ENCODE assay signal across 7 mouse cellular contexts in genomic region chr2:4153131-4153631, GRCm38 (mm10).
DNase-seq lines count a peak whose midpoint lies in the region; ATAC-seq and TF ChIP-seq lines count a peak whose summit lies in the region.

No protein-coding gene starts in this region.

- no peak for TF ChIP-seq POLR2A in liver, adult 2 months (IDR thresholded peaks at IDR 0.05; ENCODE audit: extremely low read depth, insufficient read depth, low read length)

- H3K4me1 ChIP-seq in forebrain, postnatal 0 days (ENCODE audit: insufficient read depth) = peaks cover 22% of the 10 kb centered on the region
- H3K4me1 ChIP-seq in intestine, embryonic 15.5 days (replicated peaks) = no peaks in the 10 kb centered on the region
- H3K4me1 ChIP-seq in liver, adult 2 months (ENCODE audit: control insufficient read depth, insufficient read depth, low read length) = peaks cover 15% of the 10 kb centered on the region

- H3K4me3 ChIP-seq in forebrain, postnatal 0 days (ENCODE audit: low read depth, low read length) = peak overlapping the region; percentile 47
- peak overlapping the region; percentile 41 for H3K4me3 ChIP-seq in intestine, embryonic 15.5 days (replicated peaks)
- H3K4me3 ChIP-seq in liver, adult 2 months (ENCODE audit: insufficient read depth, low read depth, low read length) = peak overlapping the region; percentile 15; the same call in 1 of the 2 replicates

- H3K79me2 ChIP-seq in liver, adult 2 months (ENCODE audit: control insufficient read depth, insufficient read depth, low read length) = no peaks in the 10 kb centered on the region

- under 1% methylated on average over 16 of the region's 16 CpGs for WGBS in forebrain, postnatal 0 days
- 6% methylated on average over 16 of the region's 16 CpGs for WGBS in intestine, embryonic 15.5 days
- 7% methylated on average over 16 of the region's 16 CpGs for WGBS in liver, adult 2 months

- ATAC-seq in forebrain, postnatal 0 days = peak; percentile 70
- ATAC-seq in intestine, embryonic 15.5 days = peak; percentile 65; the same call in 1 of the 2 replicates
- no peak for ATAC-seq in megakaryocyte-erythroid progenitor cell, adult 5-6 weeks (replicated peaks; ENCODE audit: low FRiP score, low TSS enrichment, poor library complexity, severe bottlenecking)

- DNase-seq in ZHBTc4 (ENCODE audit: low read depth, low spot score) = peak; percentile 17
- peak; percentile 52 for DNase-seq in adrenal gland, postnatal 14 days
- DNase-seq in forebrain, postnatal 0 days = peak; percentile 77
- peak; percentile 52 for DNase-seq in liver, adult 2 months (ENCODE audit: extremely low read depth, low read depth, low spot score)
- peak; percentile 88 for DNase-seq in retina, embryonic 14.5 days (ENCODE audit: low spot score)

- peak overlapping the region; percentile 78 for H3K4me2 ChIP-seq in forebrain, postnatal 0 days (ENCODE audit: low read depth)
- peak overlapping the region; percentile 82 for H3K4me2 ChIP-seq in intestine, embryonic 15.5 days (replicated peaks)

- no peaks in the 10 kb centered on the region for H3K27me3 ChIP-seq in forebrain, postnatal 0 days (ENCODE audit: insufficient read depth, low read length)
- H3K27me3 ChIP-seq in intestine, embryonic 15.5 days (replicated peaks) = no peaks in the 10 kb centered on the region
- H3K27me3 ChIP-seq in liver, adult 2 months (ENCODE audit: control insufficient read depth, insufficient read depth, low read length) = no peaks in the 10 kb centered on the region

- H3K36me3 ChIP-seq in forebrain, postnatal 0 days (ENCODE audit: insufficient read depth) = no peaks in the 10 kb centered on the region
- no peaks in the 10 kb centered on the region for H3K36me3 ChIP-seq in intestine, embryonic 15.5 days
- no peaks in the 10 kb centered on the region for H3K36me3 ChIP-seq in liver, adult 2 months (ENCODE audit: control insufficient read depth, insufficient read depth, low read length)

- H3K27ac ChIP-seq in forebrain, postnatal 0 days (ENCODE audit: low read depth, low read length) = peak overlapping the region; percentile 82
- 0 out of 2 replicates have a peak overlapping the region, but pooled peaks have one; percentile 6 for H3K27ac ChIP-seq in intestine, embryonic 15.5 days
- H3K27ac ChIP-seq in liver, adult 2 months (replicated peaks; ENCODE audit: insufficient read depth, low read depth, low read length) = no peak overlapping the region

- TF ChIP-seq CTCF in forebrain, postnatal 0 days (IDR thresholded peaks at IDR 0.05; ENCODE audit: low read depth) = no peak
- no peak for TF ChIP-seq CTCF in liver, adult 2 months (IDR thresholded peaks at IDR 0.05; ENCODE audit: low read depth, low read length)

- H3K9me3 ChIP-seq in forebrain, postnatal 0 days (ENCODE audit: low read length) = no peaks in the 10 kb centered on the region
- H3K9me3 ChIP-seq in intestine, embryonic 15.5 days = no peaks in the 10 kb centered on the region

- H3K9ac ChIP-seq in forebrain, postnatal 0 days = peak overlapping the region; percentile 64
- peak overlapping the region; percentile 47 for H3K9ac ChIP-seq in intestine, embryonic 15.5 days
- no peak overlapping the region for H3K9ac ChIP-seq in liver, adult 2 months (ENCODE audit: low read depth, low read length)

Comparison
In these comparisons a context has a peak if more than half of its experiments do, and no peak if none do; other contexts are left out.
1. DNase-seq: peak in every context shown above with its lines; median percentile 88 in retina, embryonic 14.5 days; 77 in forebrain, postnatal 0 days; 52 in adrenal gland, postnatal 14 days; 52 in liver, adult 2 months; 17 in ZHBTc4.